11 mouse cellular contexts compared by ENCODE assay signal in the genomic region with DNA sequence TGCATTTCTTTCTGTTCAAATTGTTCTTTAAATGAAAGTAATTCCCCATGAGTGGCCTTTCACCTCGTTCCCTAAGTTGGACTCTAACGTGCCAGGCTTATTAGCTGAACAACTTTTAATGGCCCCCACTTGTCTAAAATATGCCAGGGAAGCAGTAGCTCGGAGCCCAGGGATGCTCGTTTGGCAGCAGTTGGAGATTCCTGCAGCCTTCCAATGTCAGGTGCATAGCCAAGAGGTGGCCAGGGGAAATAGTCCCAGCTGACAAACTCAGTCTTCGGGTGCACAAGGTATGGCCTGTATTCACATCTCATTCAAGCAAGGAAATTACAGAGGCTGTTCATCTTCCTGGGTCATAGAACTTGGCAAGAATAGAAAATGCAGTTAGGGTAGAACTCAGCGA.
"Had no signal": no experiment of that assay in that cellular context is flagged by ENCODE, and none has a peak within 500 bp of the region (broad histone marks: within the 10 kb centered on the region; RNA-seq: fewer than 3 reads in every experiment).

No protein-coding gene starts in this region.

- H3K9ac ChIP-seq: liver, embryonic 15.5 days; midbrain, embryonic 13.5 days had no signal

- DNase-seq: kidney, postnatal 25 days; lung, adult 2 months; lung, postnatal 36 days; right cerebral cortex, postnatal 14 days; thymus, postnatal 4 days had no signal

- H3K4me2 ChIP-seq: liver, embryonic 11.5 days; liver, embryonic 15.5 days; midbrain, embryonic 13.5 days had no signal

- H3K4me1 ChIP-seq: limb, embryonic 10.5 days; liver, embryonic 15.5 days; midbrain, embryonic 13.5 days had no signal

- H3K27me3 ChIP-seq: liver, embryonic 15.5 days; midbrain, embryonic 13.5 days had no signal

- H3K27ac ChIP-seq: left cerebral cortex, adult 2 months; limb, embryonic 10.5 days; liver, embryonic 15.5 days; midbrain, embryonic 13.5 days had no signal

- H3K9me3 ChIP-seq: limb, embryonic 10.5 days; liver, embryonic 15.5 days; midbrain, embryonic 13.5 days had no signal

- ATAC-seq: lung, postnatal 0 days; midbrain, embryonic 13.5 days had no signal

- H3K4me3 ChIP-seq: left cerebral cortex, adult 2 months; limb, embryonic 10.5 days; liver, embryonic 15.5 days; midbrain, embryonic 13.5 days had no signal

- H3K36me3 ChIP-seq: limb, embryonic 10.5 days; liver, embryonic 15.5 days; midbrain, embryonic 13.5 days had no signal
